Mouse (Mus musculus) bone marrow, adult 2 months (tissue): ENCODE results near the gene Ppp1r14c.

Source experiments
- CTCF ChIP-seq: fragments of 200-500 bp; IDR thresholded peaks from 2 replicates; pipeline ENCODE4 v1.5.1; 2011; ENCODE audit warnings: low read length, control low read depth; ENCODE audit not compliant: control insufficient read depth, insufficient read depth
- POLR2A ChIP-seq: fragments of 200-500 bp; IDR thresholded peaks from 2 replicates; pipeline ENCODE4 v1.6.1; 2011; ENCODE audit warnings: low read depth, mild to moderate bottlenecking, control low read depth, low read length, borderline replicate concordance; ENCODE audit not compliant: control insufficient read depth

DNA sequence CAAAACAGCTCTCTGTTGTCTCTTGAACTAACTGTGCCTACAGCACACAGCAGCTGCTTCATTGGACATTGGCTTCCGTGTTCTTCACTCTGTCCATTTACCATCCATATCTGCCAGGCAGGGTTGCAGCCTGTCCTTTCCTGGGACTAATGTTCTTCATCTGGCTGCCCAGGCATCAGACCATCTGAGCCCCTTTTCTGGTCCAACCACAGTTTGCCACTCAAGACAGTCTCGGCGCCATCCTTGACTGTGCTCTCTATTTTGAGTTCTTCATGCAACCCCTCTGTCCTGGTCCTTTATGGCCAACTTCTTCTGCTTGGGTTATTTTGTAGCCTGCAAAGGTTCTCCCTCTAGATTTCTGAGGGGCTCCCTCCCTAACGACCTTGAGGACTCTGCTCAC lies 38.5 kb downstream of the Ppp1r14c start:
- TF ChIP-seq POLR2A, result no peak
- no peak for TF ChIP-seq CTCF
